In the genomic region with DNA sequence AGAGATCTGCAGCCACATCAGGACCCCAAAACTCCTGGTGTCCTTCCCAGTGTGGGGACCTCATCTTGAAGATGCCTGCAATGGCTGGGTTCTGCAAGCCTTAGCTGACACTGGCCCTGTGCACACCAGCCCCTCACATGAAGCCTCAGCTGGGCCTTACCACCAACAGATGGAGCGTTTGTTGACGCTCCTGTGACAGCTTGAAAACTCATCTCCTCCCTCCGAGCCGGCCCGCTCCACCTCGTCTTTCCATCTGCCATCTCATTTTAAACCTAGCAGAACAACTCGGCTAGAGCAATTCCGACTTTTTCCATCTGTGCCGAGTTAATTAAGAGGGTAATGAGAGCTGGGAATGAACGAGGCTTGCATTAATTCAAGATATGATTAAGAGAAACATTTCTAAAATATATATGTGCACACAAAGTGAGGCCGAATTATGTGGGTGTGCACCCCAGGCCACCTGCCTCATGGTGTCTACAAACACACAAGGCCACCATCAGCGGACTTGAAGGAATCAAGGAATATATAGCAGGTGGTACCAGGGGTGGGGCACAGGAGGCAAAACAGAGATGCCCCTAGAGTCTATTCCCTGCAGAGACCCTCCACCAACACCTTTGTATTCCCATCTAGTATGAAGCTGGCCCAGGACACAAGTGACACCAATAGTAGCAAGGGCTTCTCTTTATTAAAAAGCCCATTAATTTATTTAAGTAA, we compare ENCODE assay signal across 12 mouse cellular contexts.
DNase-seq lines count a peak whose midpoint lies in the region; ATAC-seq lines count a peak whose summit lies in the region.
"Had no signal": no experiment of that assay in that cellular context is flagged by ENCODE, and none has a peak within 500 bp of the region (broad histone marks: within the 10 kb centered on the region; RNA-seq: fewer than 3 reads in every experiment).

No protein-coding gene starts in this region.

- no peaks in the 10 kb centered on the region for H3K36me3 ChIP-seq in hindbrain, embryonic 15.5 days
- H3K36me3 ChIP-seq: limb, embryonic 12.5 days had no signal

- 0 out of 2 replicates have a peak overlapping the region, but pooled peaks have one; percentile 45 for H3K27ac ChIP-seq in hindbrain, embryonic 15.5 days (replicated peaks)
- H3K27ac ChIP-seq: limb, embryonic 12.5 days; stomach, postnatal 0 days had no signal

- H3K4me1 ChIP-seq in hindbrain, embryonic 15.5 days (replicated peaks) = no peaks in the 10 kb centered on the region
- H3K4me1 ChIP-seq: limb, embryonic 12.5 days had no signal

- whole genome bisulfite sequencing in hindbrain, embryonic 15.5 days = 66% methylated on average over 12 of the region's 12 CpGs

- no peak overlapping the region for H3K9ac ChIP-seq in hindbrain, embryonic 15.5 days
- H3K9ac ChIP-seq: limb, embryonic 12.5 days had no signal

- H3K4me2 ChIP-seq in hindbrain, embryonic 15.5 days = no peak overlapping the region
- H3K4me2 ChIP-seq: limb, embryonic 12.5 days had no signal

- no peak overlapping the region for H3K4me3 ChIP-seq in hindbrain, embryonic 15.5 days
- H3K4me3 ChIP-seq: limb, embryonic 12.5 days had no signal

- no peaks in the 10 kb centered on the region for H3K27me3 ChIP-seq in hindbrain, embryonic 15.5 days
- H3K27me3 ChIP-seq: limb, embryonic 12.5 days; Patski had no signal

- peak; percentile 91 for DNase-seq in brain, adult 2 months (ENCODE audit: low read depth, low spot score)
- DNase-seq in cerebellum, postnatal 14 days = peak; percentile 73 to 80
- DNase-seq in left cerebral cortex, adult 9 months (ENCODE audit: low spot score in 2 of 2) = peak; percentile 20 to 79
- no peak for DNase-seq in embryo, embryonic 11 days
- DNase-seq in testis, postnatal 10 days (ENCODE audit: low spot score) = no peak
- no peak for DNase-seq in ovary, postnatal 36 days (ENCODE audit: low spot score)
- DNase-seq: heart, postnatal 36 days had no signal

- ATAC-seq in hindbrain, embryonic 15.5 days (ENCODE audit: low FRiP score, low read depth) = peak; percentile 77
- ATAC-seq in megakaryocyte-erythroid progenitor cell, adult 5-6 weeks (replicated peaks; ENCODE audit: low FRiP score, low TSS enrichment, poor library complexity, severe bottlenecking) = no peak
- ATAC-seq: Patski had no signal

- no peaks in the 10 kb centered on the region for H3K9me3 ChIP-seq in hindbrain, embryonic 15.5 days
- H3K9me3 ChIP-seq: limb, embryonic 12.5 days had no signal

Comparison
In these comparisons a context has a peak if more than half of its experiments do, and no peak if none do; other contexts are left out.
1. DNase-seq: peak in brain, adult 2 months (single experiment), cerebellum, postnatal 14 days (2 of 2) and left cerebral cortex, adult 9 months (2 of 2); none in embryo, embryonic 11 days (single experiment), testis, postnatal 10 days (single experiment) and ovary, postnatal 36 days (single experiment).